Mouse (Mus musculus) lung, adult 2 months (tissue): ENCODE measurements around the gene Acvr1.

Experiments used
- CTCF ChIP-seq: fragments of 200-500 bp; IDR thresholded peaks from 2 replicates; pipeline ENCODE4 v1.5.1; 2011; ENCODE audit warnings: mild to moderate bottlenecking, low read length, control low read depth; ENCODE audit not compliant: insufficient read depth
- POLR2A ChIP-seq: fragments of 200-500 bp; IDR thresholded peaks from 2 replicates; pipeline ENCODE4 v1.6.1; 2011; ENCODE audit warnings: low read depth, mild to moderate bottlenecking, control low read depth, low read length, borderline replicate concordance; ENCODE audit errors: extremely low read depth

- TF ChIP-seq CTCF: no peak
- TF ChIP-seq POLR2A: no peak
Observed at GRCm38 (mm10) chr2:58493685-58494635, 73.0 kb downstream of the Acvr1 start.
